Mouse (Mus musculus) adrenal gland, postnatal 10 days (tissue): ENCODE results near the gene Fbxo34. TPM values are rescaled to one million over a fixed set of nuclear protein-coding genes. Genes with fewer than 3 reads are reported as not detected.

Experiments used
- DNase-seq: peaks from one replicate; pipeline ENCODE4 v3.0.0; 2021; ENCODE audit warnings: mixed read lengths
- total RNA-seq, 2 experiments: library from RNA; stranded (reverse); gene quantifications; 2 replicates each; pipeline ENCODE4 v1.2.3; 2021

Fbxo34 gene
- total RNA-seq, 2 experiments from 2014 or later: 21.5 to 24.5 TPM

- DNase-seq: peak; percentile 78
These were observed 22.7 kb downstream of the Fbxo34 start for GRCm38 (mm10) chr14:47472743-47473546.

GRCm38 (mm10) chr14:47473891-47474290, 23.7 kb downstream of the Fbxo34 start:
- DNase-seq: no peak

- peak; percentile 17 for DNase-seq
These were observed 24.5 kb downstream of the Fbxo34 start for GRCm38 (mm10) chr14:47474571-47475254.

- DNase-seq: no peak
These were observed 26.0 kb downstream of the Fbxo34 start for GRCm38 (mm10) chr14:47476266-47476665.

- no peak for DNase-seq
These were observed 27.5 kb downstream of the Fbxo34 start for GRCm38 (mm10) chr14:47477711-47478110.

- DNase-seq: no peak
These were observed 32.0 kb downstream of the Fbxo34 start for GRCm38 (mm10) chr14:47482200-47482599.

GRCm38 (mm10) chr14:47483099-47483498, 32.9 kb downstream of the Fbxo34 start:
- DNase-seq: no peak

- DNase-seq: no peak
These were observed 38.5 kb downstream of the Fbxo34 start for GRCm38 (mm10) chr14:47488732-47489131.

GRCm38 (mm10) chr14:47489310-47490097, 39.3 kb downstream of the Fbxo34 start:
- DNase-seq: no peak

- DNase-seq: no peak
These were observed 40.5 kb downstream of the Fbxo34 start for GRCm38 (mm10) chr14:47490732-47491131.

GRCm38 (mm10) chr14:47493592-47494361, 43.6 kb downstream of the Fbxo34 start:
- DNase-seq: no peak

GRCm38 (mm10) chr14:47495951-47496350, 45.7 kb downstream of the Fbxo34 start:
- DNase-seq: no peak

GRCm38 (mm10) chr14:47497166-47497565, 46.9 kb downstream of the Fbxo34 start:
- DNase-seq: no peak

- no peak for DNase-seq
These were observed 48.4 kb downstream of the Fbxo34 start for GRCm38 (mm10) chr14:47498632-47499031.

GRCm38 (mm10) chr14:47504036-47504435, 53.8 kb downstream of the Fbxo34 start:
- peak; percentile 43 for DNase-seq

- no peak for DNase-seq
These were observed 56.5 kb downstream of the Fbxo34 start for GRCm38 (mm10) chr14:47506676-47507075.

GRCm38 (mm10) chr14:47508035-47508434, 57.8 kb downstream of the Fbxo34 start:
- no peak for DNase-seq

- DNase-seq: no peak
These were observed 60.0 kb downstream of the Fbxo34 start for GRCm38 (mm10) chr14:47510244-47510643.

- no peak for DNase-seq
These were observed 63.4 kb downstream of the Fbxo34 start for GRCm38 (mm10) chr14:47513606-47514005.

- DNase-seq: peak; percentile 58
These were observed 64.7 kb downstream of the Fbxo34 start for GRCm38 (mm10) chr14:47514816-47515453.

- no peak for DNase-seq
These were observed 65.4 kb downstream of the Fbxo34 start for GRCm38 (mm10) chr14:47515636-47516035.
